Mouse (Mus musculus): ENCODE data around the gene Vsig10.

GRCm38 (mm10) chr5:117291312-117291711, 27.6 kb upstream of the Vsig10 start:
- TF ChIP-seq CTCF (IDR thresholded peaks at IDR 0.05) (no peak), EP300 (IDR thresholded peaks at IDR 0.05) (no peak)
